Mouse (Mus musculus) CH12.LX (cell line): Measurements from ENCODE around the gene Megf11. TPM values are rescaled to one million over a fixed set of nuclear protein-coding genes. Genes with fewer than 3 reads are reported as not detected.

Experiments used
- DNase-seq: peaks from one replicate; pipeline ENCODE4 v3.0.0-alpha.2; 2013; ENCODE audit errors: extremely low read depth
- H3K27ac ChIP-seq: 2 replicates; pipeline ENCODE4 v1.5.1; 2012; ENCODE audit warnings: low read depth, mild to moderate bottlenecking, control low read depth, moderate library complexity; ENCODE audit not compliant: insufficient read depth
- H3K27me3 ChIP-seq: replicated peaks from 2 replicates; pipeline ENCODE3; 2012; ENCODE audit warnings: inconsistent platforms
- H3K36me3 ChIP-seq, 2 experiments: replicated peaks in 1 of 2; 2 replicates each; pipeline versions ENCODE3 to v1.6.1; 2012; ENCODE audit warnings: inconsistent platforms in 1 of 2, low read length in 1 of 2, mild to moderate bottlenecking in 1 of 2, mixed read lengths in 1 of 2, moderate library complexity in 1 of 2; ENCODE audit not compliant: control insufficient read depth in 1 of 2, insufficient read depth in 1 of 2
- H3K4me1 ChIP-seq, 2 experiments: 2 replicates each; pipeline ENCODE4 v1.6.1; 2012; ENCODE audit warnings: inconsistent platforms in 1 of 2, moderate library complexity in 1 of 2; ENCODE audit not compliant: insufficient read depth in 2 of 2, control insufficient read depth in 1 of 2
- H3K4me2 ChIP-seq: 2 replicates; pipeline ENCODE4 v1.6.1; 2012; ENCODE audit warnings: low read depth, mild to moderate bottlenecking, control low read depth; ENCODE audit not compliant: poor library complexity, insufficient read depth, severe bottlenecking
- H3K4me3 ChIP-seq, 3 experiments: fragments of 150-350 bp in 1 of 3; sonication (generic) in 1 of 3; replicated peaks in 1 of 3; 2 replicates each; pipeline versions ENCODE3 to v1.5.1; 2011 to 2012; ENCODE audit warnings: low read depth in 2 of 3, low read length in 2 of 3, mild to moderate bottlenecking in 2 of 3, moderate library complexity in 2 of 3, control low read depth in 1 of 3, improper control_type of control experiment in 1 of 3, inconsistent platforms in 1 of 3, mixed read lengths in 1 of 3; ENCODE audit not compliant: poor library complexity in 1 of 3
- H3K79me2 ChIP-seq: replicated peaks from 2 replicates; pipeline ENCODE4 v1.6.1; 2012; ENCODE audit warnings: mild to moderate bottlenecking, moderate library complexity; ENCODE audit not compliant: control insufficient read depth, poor library complexity, insufficient read depth, severe bottlenecking; ENCODE audit errors: extremely low read depth
- H3K9ac ChIP-seq: 2 replicates; pipeline ENCODE4 v1.6.1; 2012; ENCODE audit warnings: low read depth, mild to moderate bottlenecking, control low read depth, moderate library complexity; ENCODE audit not compliant: insufficient read depth
- H3K9me3 ChIP-seq: replicated peaks from 2 replicates; pipeline ENCODE3; 2012; ENCODE audit warnings: low read length, inconsistent platforms, mixed read lengths
- BHLHE40 ChIP-seq: IDR thresholded peaks from 2 replicates; pipeline ENCODE4 v1.6.1; 2011; ENCODE audit warnings: mild to moderate bottlenecking, low read depth, low read length, improper control_type of control experiment
- CHD1 ChIP-seq: IDR thresholded peaks from 2 replicates; pipeline ENCODE4 v1.6.1; 2012; ENCODE audit warnings: low read depth, low read length, improper control_type of control experiment, inconsistent platforms
- EP300 ChIP-seq: IDR thresholded peaks from 2 replicates; pipeline ENCODE4 v1.6.1; 2011; ENCODE audit warnings: low read length, improper control_type of control experiment
- GABPA ChIP-seq: IDR thresholded peaks from 2 replicates; pipeline ENCODE4 v1.6.1; 2012; ENCODE audit warnings: low read depth, low read length, improper control_type of control experiment, inconsistent platforms; ENCODE audit not compliant: insufficient replicate concordance
- IRF4 ChIP-seq: IDR thresholded peaks from 2 replicates; pipeline ENCODE4 v1.6.1; 2014; ENCODE audit warnings: low read depth, mild to moderate bottlenecking, inconsistent platforms, low read length, improper control_type of control experiment
- JUND ChIP-seq: conservative IDR thresholded peaks from 2 replicates; pipeline ENCODE4 v1.6.1; 2011; ENCODE audit warnings: low read depth, low read length, improper control_type of control experiment
- MAX ChIP-seq: IDR thresholded peaks from 2 replicates; pipeline ENCODE4 v1.6.1; 2011; ENCODE audit warnings: low read length, improper control_type of control experiment
- MEF2A ChIP-seq: IDR thresholded peaks from 2 replicates; pipeline ENCODE4 v1.6.1; 2014; ENCODE audit warnings: low read depth, mild to moderate bottlenecking, inconsistent platforms, low read length, improper control_type of control experiment, borderline replicate concordance
- NRF1 ChIP-seq: IDR thresholded peaks from 2 replicates; pipeline ENCODE4 v1.6.1; 2014; ENCODE audit warnings: low read depth, mild to moderate bottlenecking, inconsistent platforms, low read length, improper control_type of control experiment, moderate library complexity
- PAX5 ChIP-seq: IDR thresholded peaks from 2 replicates; pipeline ENCODE4 v1.6.1; 2012; ENCODE audit warnings: low read length, inconsistent platforms, mixed read lengths
- POLR2A ChIP-seq: IDR thresholded peaks from 2 replicates; pipeline ENCODE4 v1.6.1; 2011; ENCODE audit warnings: low read depth, mild to moderate bottlenecking, improper control_type of control experiment, low read length
- RCOR1 ChIP-seq: conservative IDR thresholded peaks from 2 replicates; pipeline ENCODE4 v1.6.1; 2012; ENCODE audit warnings: low read depth, mild to moderate bottlenecking, inconsistent platforms, low read length, improper control_type of control experiment
- SIN3A ChIP-seq: IDR thresholded peaks from 2 replicates; pipeline ENCODE4 v1.6.1; 2012; ENCODE audit warnings: low read length, improper control_type of control experiment, inconsistent platforms
- SMC3 ChIP-seq: IDR thresholded peaks from 2 replicates; pipeline ENCODE4 v1.6.1; 2011; ENCODE audit warnings: low read depth, low read length, improper control_type of control experiment
- TBP ChIP-seq: conservative IDR thresholded peaks from 2 replicates; pipeline ENCODE4 v1.6.1; 2011; ENCODE audit warnings: low read depth, low read length, improper control_type of control experiment
- USF2 ChIP-seq: conservative IDR thresholded peaks from 2 replicates; pipeline ENCODE4 v1.6.1; 2011; ENCODE audit warnings: low read depth, low read length, improper control_type of control experiment
- ZMIZ1 ChIP-seq: IDR thresholded peaks from 2 replicates; pipeline ENCODE4 v1.6.1; 2012; ENCODE audit warnings: low read depth, mild to moderate bottlenecking, inconsistent platforms, low read length, improper control_type of control experiment
- ZNF384 ChIP-seq: IDR thresholded peaks from 2 replicates; pipeline ENCODE4 v1.6.1; 2012; ENCODE audit warnings: low read depth, low read length, improper control_type of control experiment, inconsistent platforms
- dilution Hi-C: fragments of 300-500 bp; cut with MboI; formaldehyde crosslinking; loops from 2 replicates; pipeline ENCODE4 v1.14.3; 2020; ENCODE audit warnings: low sequenced_read_pairs; ENCODE audit not compliant: extremely low pct_unique_long_range_greater_than_20kb, extremely low pct_ligation_motif_present
- in situ Hi-C: fragments of 300-500 bp; cut with MboI; formaldehyde crosslinking; loops from 3 replicates; pipeline ENCODE4 v1.14.3; 2019; ENCODE audit warnings: low sequenced_read_pairs, low pct_ligation_motif_present, low pct_unique_long_range_greater_than_20kb, mixed read lengths
- polyA plus RNA-seq: library from polyadenylated mRNA; unstranded; fragments of >175 nt; gene quantifications from 2 replicates; pipeline ENCODE4 v1.2.1, GENCODE M21; 2012; ENCODE audit warnings: low read depth; ENCODE audit not compliant: insufficient read length
- total RNA-seq, 2 experiments: library from RNA; depleted of rRNA; stranded (reverse); fragments of 300-350 nt in 1 of 2; fragments of >200 nt in 1 of 2; gene quantifications; 2 replicates each; pipeline ENCODE4 v1.2.3; 2012 to 2014

The Megf11 gene
- total and polyA plus RNA-seq, 3 experiments, result 0.04 to 0.59 TPM; not detected in 1

DNA sequence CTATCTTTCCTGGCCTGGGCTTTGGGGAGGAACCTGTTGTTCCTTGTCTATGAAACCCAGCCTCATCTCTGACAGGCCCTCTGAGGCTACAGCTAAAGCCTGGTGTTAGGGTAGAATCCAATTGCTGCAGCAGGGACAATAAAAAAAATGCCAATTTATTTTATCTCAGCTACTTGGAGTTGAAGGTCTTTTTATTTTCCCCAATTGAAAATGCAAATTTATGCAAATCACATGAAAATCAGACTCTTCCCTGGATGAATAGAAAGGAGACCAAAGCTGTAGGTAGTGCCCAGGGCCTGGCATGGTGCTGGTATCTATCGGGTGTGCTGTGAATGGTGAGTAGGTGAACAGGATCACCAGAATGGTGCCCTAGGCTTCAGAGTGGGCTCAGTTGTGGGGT is 60.6 kb downstream of the Megf11 start:
- peaks cover 0 to 8% of the 10 kb centered on the region in 2 experiments; a peak in 1 of 4 replicates for H3K4me1 ChIP-seq

DNA sequence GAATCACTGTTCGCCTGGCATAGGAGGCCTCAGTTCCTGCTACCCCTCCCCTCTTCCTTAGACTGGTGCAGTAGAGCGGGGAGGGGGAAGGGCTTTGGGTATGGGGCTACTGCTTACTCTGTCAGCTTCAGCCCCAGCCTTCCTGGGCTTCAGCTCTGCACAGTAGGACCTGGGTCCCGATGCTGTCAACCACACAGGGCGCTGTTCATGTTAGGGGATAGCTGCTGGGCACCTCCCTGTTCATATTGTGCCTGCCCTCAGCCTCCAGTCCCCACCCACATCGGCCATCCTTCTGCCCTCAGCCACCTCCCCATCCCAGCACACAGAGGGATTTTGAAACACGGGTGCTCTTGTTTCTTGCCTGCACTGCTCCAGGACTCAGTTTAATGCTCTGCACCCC is 61.6 kb downstream of the Megf11 start:
- TF ChIP-seq ZMIZ1 (no peak), TBP (no peak), RCOR1 (no peak), SIN3A (no peak), EP300 (no peak), BHLHE40 (no peak), SMC3 (no peak), GABPA (no peak), IRF4 (no peak), MEF2A (no peak), POLR2A (no peak), CHD1 (no peak), JUND (no peak), NRF1 (no peak), PAX5 (no peak)
- Histone ChIP-seq H3K79me2 (no peaks in the 10 kb centered on the region), H3K4me2 (no peak overlapping the region), H3K9ac (no peak overlapping the region), H3K36me3 (no peaks in the 10 kb centered on the region), H3K27ac (no peak overlapping the region), H3K4me1 (peaks cover 0 to 11% of the 10 kb centered on the region in 2 experiments; a peak in 1 of 4 replicates), H3K4me3 (no peak overlapping the region), H3K9me3 (no peaks in the 10 kb centered on the region), H3K27me3 (no peaks in the 10 kb centered on the region)
- dilution Hi-C loops, result no loop called here
- in situ Hi-C loops, result no loop called here
- DNase-seq, result no peak

More for the DNA sequence above, 60.6 kb downstream of the Megf11 start:
- in situ Hi-C loops, result no loop called here
- no peak for DNase-seq
- no peaks in the 10 kb centered on the region for H3K36me3 ChIP-seq
- no peak overlapping the region for H3K9ac ChIP-seq
- TF ChIP-seq MAX, result no peak
- no peak for TF ChIP-seq MEF2A
- no peak for TF ChIP-seq USF2
- TF ChIP-seq ZNF384, result no peak
- no peak for TF ChIP-seq PAX5
- no peak for TF ChIP-seq ZMIZ1
- TF ChIP-seq BHLHE40, result no peak
- no peak overlapping the region for H3K4me3 ChIP-seq
- H3K27ac ChIP-seq, result no peak overlapping the region
- dilution Hi-C loops, result no loop called here
- H3K4me2 ChIP-seq, result no peak overlapping the region
- H3K9me3 ChIP-seq, result no peaks in the 10 kb centered on the region
- H3K27me3 ChIP-seq, result no peaks in the 10 kb centered on the region
- H3K79me2 ChIP-seq, result no peaks in the 10 kb centered on the region
